Mouse (Mus musculus) mature B cell (primary cell): Measurements from ENCODE around the gene Tex48.

ENCODE experiments used
- in situ Hi-C: fragments of 300-500 bp; cut with MboI; formaldehyde crosslinking; loops from 2 replicates; pipeline ENCODE4 v1.14.3; 2019

The Tex48 gene

GRCm38 (mm10) chr4:63622378-63622835, at the start of gene Tex48:
TSS of gene Tex48 (minus strand) at chr4:63622428.
- in situ Hi-C loops, result no loop called here

GRCm38 (mm10) chr4:63668255-63668654, 46.0 kb upstream of the Tex48 start:
- in situ Hi-C loops, result no loop called here

GRCm38 (mm10) chr4:63665738-63666137, 43.5 kb upstream of the Tex48 start:
- in situ Hi-C loops, result no loop called here

GRCm38 (mm10) chr4:63663279-63663678, 41.1 kb upstream of the Tex48 start, which contains the start of gene Gm11214:
TSS of gene Gm11214 (minus strand) at chr4:63663379.
- in situ Hi-C loops, result no loop called here

GRCm38 (mm10) chr4:63661857-63662256, 39.6 kb upstream of the Tex48 start:
- in situ Hi-C loops, result no loop called here

- in situ Hi-C loops, result no loop called here
Measured at GRCm38 (mm10) chr4:63661426-63661825, 39.2 kb upstream of the Tex48 start.

- in situ Hi-C loops, result no loop called here
Measured at GRCm38 (mm10) chr4:63659775-63660174, 37.5 kb upstream of the Tex48 start.

GRCm38 (mm10) chr4:63659086-63659485, 36.9 kb upstream of the Tex48 start:
- in situ Hi-C loops, result no loop called here

GRCm38 (mm10) chr4:63654381-63654780, 32.2 kb upstream of the Tex48 start:
- in situ Hi-C loops, result no loop called here

GRCm38 (mm10) chr4:63643956-63644726, 21.9 kb upstream of the Tex48 start:
- in situ Hi-C loops, result no loop called here

GRCm38 (mm10) chr4:63639842-63640241, 17.6 kb upstream of the Tex48 start:
- in situ Hi-C loops, result no loop called here

GRCm38 (mm10) chr4:63638603-63639002, 16.4 kb upstream of the Tex48 start:
- in situ Hi-C loops, result no loop called here

- in situ Hi-C loops, result no loop called here
Measured at GRCm38 (mm10) chr4:63633181-63633580, 11.0 kb upstream of the Tex48 start.

- in situ Hi-C loops, result no loop called here
Measured at GRCm38 (mm10) chr4:63627111-63627510, 4.9 kb upstream of the Tex48 start.

GRCm38 (mm10) chr4:63625563-63626080, 3.4 kb upstream of the Tex48 start:
- in situ Hi-C loops, result no loop called here

- in situ Hi-C loops, result no loop called here
Measured at GRCm38 (mm10) chr4:63621861-63622260, 367 bp downstream of the Tex48 start.

GRCm38 (mm10) chr4:63608391-63608790, 13.8 kb downstream of the Tex48 start:
- in situ Hi-C loops, result no loop called here

GRCm38 (mm10) chr4:63605968-63606367, 16.3 kb downstream of the Tex48 start:
- in situ Hi-C loops, result no loop called here

- in situ Hi-C loops, result no loop called here
Measured at GRCm38 (mm10) chr4:63605545-63605944, 16.7 kb downstream of the Tex48 start.

- in situ Hi-C loops, result no loop called here
Measured at GRCm38 (mm10) chr4:63604945-63605344, 17.3 kb downstream of the Tex48 start, which contains the start of gene Gm11213. TSS of gene Gm11213 (minus strand) at chr4:63605261.

- in situ Hi-C loops, result no loop called here
Measured at GRCm38 (mm10) chr4:63601263-63601662, 21.0 kb downstream of the Tex48 start.

GRCm38 (mm10) chr4:63600786-63601185, 21.4 kb downstream of the Tex48 start:
- in situ Hi-C loops, result no loop called here

- in situ Hi-C loops, result no loop called here
Measured at GRCm38 (mm10) chr4:63596010-63596409, 26.2 kb downstream of the Tex48 start.
